Mouse (Mus musculus) intestine, postnatal 0 days (tissue): ENCODE data around the gene Elovl5. TPM values are rescaled to one million over a fixed set of nuclear protein-coding genes. Genes with fewer than 3 reads are reported as not detected.

ENCODE experiments used
- ATAC-seq: fragments of 200-750 bp; cut with Nextera tagmentation; 2 replicates; pipeline ENCODE4 v1.8.0; 2017; ENCODE audit warnings: mild to moderate bottlenecking, moderate TSS enrichment, moderate library complexity
- H3K27ac ChIP-seq: fragments of 300-500 bp; sonication (generic); 2 replicates; pipeline ENCODE4 v1.5.1; 2014; ENCODE audit warnings: mild to moderate bottlenecking, low read depth, low read length, moderate library complexity
- H3K27me3 ChIP-seq: fragments of 300-500 bp; sonication (generic); replicated peaks from 2 replicates; pipeline ENCODE4 v1.6.1; 2014; ENCODE audit warnings: low read length, mixed read lengths; ENCODE audit not compliant: control insufficient read depth, insufficient read depth
- H3K36me3 ChIP-seq: fragments of 300-500 bp; sonication (generic); 2 replicates; pipeline ENCODE4 v1.6.1; 2014; ENCODE audit warnings: mild to moderate bottlenecking, moderate library complexity; ENCODE audit not compliant: control insufficient read depth, insufficient read depth
- H3K4me1 ChIP-seq: fragments of 300-500 bp; sonication (generic); replicated peaks from 2 replicates; pipeline ENCODE4 v1.6.1; 2014; ENCODE audit warnings: antibody characterized with exemption, low read length, mixed read lengths; ENCODE audit not compliant: control insufficient read depth, insufficient read depth
- H3K4me2 ChIP-seq: fragments of 300-500 bp; sonication (generic); replicated peaks from 2 replicates; pipeline ENCODE4 v1.6.1; 2014; ENCODE audit warnings: low read depth, mild to moderate bottlenecking, moderate library complexity
- H3K4me3 ChIP-seq: fragments of 300-500 bp; sonication (generic); 2 replicates; pipeline ENCODE4 v1.5.1; 2014; ENCODE audit warnings: low read depth, low read length
- H3K9ac ChIP-seq: fragments of 300-500 bp; sonication (generic); 2 replicates; pipeline ENCODE4 v1.6.1; 2014; ENCODE audit warnings: mild to moderate bottlenecking, low read depth, low read length
- H3K9me3 ChIP-seq: fragments of 300-500 bp; sonication (generic); 2 replicates; pipeline ENCODE4 v1.6.1; 2016; ENCODE audit warnings: mixed run types; ENCODE audit not compliant: control insufficient read depth
- CTCF ChIP-seq: sonication (generic); IDR thresholded peaks from 2 replicates; pipeline ENCODE4 v1.5.1; 2016; ENCODE audit warnings: low read depth, mild to moderate bottlenecking, control low read depth, antibody characterized with exemption, moderate library complexity
- WGBS: fragments of 180-500 bp; shearing (Covaris S2); extraction: QIAGEN DNeasy Blood & Tissue Kit; methylation state at CpG from one replicate; pipeline ENCODE4 v1.1.7; 2014; 5-methylcytosine and 5-hydroxymethylcytosine counted together
- polyA plus RNA-seq: library from polyadenylated mRNA; unstranded; fragments of >200 nt; fragmentation: Nextera tagmentation; extraction: Ambion mirVana; gene quantifications from 2 replicates; pipeline ENCODE4 v1.2.1, GENCODE M21; 2015

Gene Elovl5
- polyA plus RNA-seq, 1 experiment from 2014 or later = 32.5 TPM

- peaks cover 2% of the 10 kb centered on the region; the same call in 1 of the 2 replicates for H3K4me1 ChIP-seq
- H3K9me3 ChIP-seq = no peaks in the 10 kb centered on the region
- no peak for ATAC-seq
- no peaks in the 10 kb centered on the region for H3K27me3 ChIP-seq
- 75% methylated on average over 6 of the region's 6 CpGs for WGBS
- no peak overlapping the region for H3K27ac ChIP-seq
- no peak overlapping the region for H3K4me2 ChIP-seq
- TF ChIP-seq CTCF = no peak
- no peak overlapping the region for H3K4me3 ChIP-seq
- H3K36me3 ChIP-seq = peaks cover 4% of the 10 kb centered on the region; the same call in 1 of the 2 replicates
- H3K9ac ChIP-seq = no peak overlapping the region
These were observed 48.8 kb downstream of the Elovl5 start for GRCm38 (mm10) chr9:77965768-77966552.

- no peak overlapping the region for H3K27ac ChIP-seq
- no peak overlapping the region for H3K4me2 ChIP-seq
- peaks cover 2% of the 10 kb centered on the region; the same call in 1 of the 2 replicates for H3K4me1 ChIP-seq
- 89% methylated on average over 7 of the region's 7 CpGs for WGBS
- no peak overlapping the region for H3K4me3 ChIP-seq
- no peaks in the 10 kb centered on the region for H3K9me3 ChIP-seq
- peaks cover 4% of the 10 kb centered on the region; the same call in 1 of the 2 replicates for H3K36me3 ChIP-seq
- no peak overlapping the region for H3K9ac ChIP-seq
- no peak for ATAC-seq
- H3K27me3 ChIP-seq = no peaks in the 10 kb centered on the region
- no peak for TF ChIP-seq CTCF
These were observed 49.7 kb downstream of the Elovl5 start for GRCm38 (mm10) chr9:77966861-77967260.

- H3K4me2 ChIP-seq = no peak overlapping the region
- H3K36me3 ChIP-seq = no peaks in the 10 kb centered on the region; the same call in 1 of the 2 replicates
- WGBS = 93% methylated on average over 12 of the region's 12 CpGs
- no peak overlapping the region for H3K27ac ChIP-seq
- H3K4me1 ChIP-seq = peaks cover 2% of the 10 kb centered on the region; the same call in 1 of the 2 replicates
- H3K9ac ChIP-seq = no peak overlapping the region
- no peaks in the 10 kb centered on the region for H3K27me3 ChIP-seq
- no peaks in the 10 kb centered on the region for H3K9me3 ChIP-seq
- no peak overlapping the region for H3K4me3 ChIP-seq
- TF ChIP-seq CTCF = no peak
- no peak for ATAC-seq
These were observed 50.5 kb downstream of the Elovl5 start for GRCm38 (mm10) chr9:77967584-77968163.

DNA sequence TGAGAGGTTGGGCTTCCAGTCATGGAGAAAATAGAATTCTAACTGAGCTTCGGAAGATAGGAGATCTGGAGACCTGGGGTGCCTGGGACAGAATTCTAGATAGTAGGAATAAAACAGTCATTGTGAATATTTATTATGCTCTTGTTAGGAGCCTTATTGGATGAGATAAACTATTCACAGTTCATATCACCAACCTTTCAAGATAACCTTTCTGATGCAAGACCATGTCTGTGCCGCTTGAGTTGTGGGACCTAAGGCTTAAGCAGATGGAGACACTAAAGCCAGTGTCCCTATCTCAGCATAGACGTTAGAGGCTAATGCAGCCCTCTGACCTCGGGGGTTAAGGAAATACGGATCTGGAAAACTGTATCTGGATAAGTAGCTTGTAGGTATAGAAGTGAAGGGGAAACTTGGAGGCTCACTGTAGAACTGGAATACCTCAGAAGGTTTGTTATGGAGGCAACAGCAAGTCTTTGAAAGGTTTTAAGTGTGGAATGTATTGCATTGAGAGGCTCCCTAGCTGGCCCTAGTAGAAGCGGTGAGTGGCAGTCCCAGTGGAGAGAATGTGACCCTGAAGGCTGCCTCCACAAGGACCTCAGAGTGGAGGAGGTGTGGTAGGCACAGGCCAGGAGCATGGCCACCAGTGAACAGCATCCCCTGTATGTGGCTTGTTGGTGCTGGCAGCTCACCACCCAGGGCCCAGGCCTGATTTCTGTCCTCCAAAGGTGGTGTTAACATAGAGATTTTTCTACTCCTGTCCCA, 52.2 kb downstream of the Elovl5 start:
- WGBS = 56% methylated on average over 6 of the region's 6 CpGs
- Histone ChIP-seq H3K4me2 (no peak overlapping the region), H3K27me3 (no peaks in the 10 kb centered on the region), H3K4me3 (no peak overlapping the region), H3K36me3 (no peaks in the 10 kb centered on the region), H3K9ac (no peak overlapping the region), H3K27ac (no peak overlapping the region), H3K9me3 (no peaks in the 10 kb centered on the region), H3K4me1 (0 out of 2 replicates have a peak, but pooled peaks cover 2% of the 10 kb centered on the region)
- no peak for TF ChIP-seq CTCF
- ATAC-seq = no peak

GRCm38 (mm10) chr9:77979000-77979399, 61.8 kb downstream of the Elovl5 start:
- no peaks in the 10 kb centered on the region for H3K9me3 ChIP-seq
- WGBS = 81% methylated on average over 7 of the region's 7 CpGs
- TF ChIP-seq CTCF = no peak
- H3K4me3 ChIP-seq = no peak overlapping the region
- H3K4me2 ChIP-seq = no peak overlapping the region
- no peaks in the 10 kb centered on the region for H3K4me1 ChIP-seq
- H3K27ac ChIP-seq = no peak overlapping the region
- no peaks in the 10 kb centered on the region for H3K27me3 ChIP-seq
- no peak overlapping the region for H3K9ac ChIP-seq
- peaks cover 51% of the 10 kb centered on the region for H3K36me3 ChIP-seq
- ATAC-seq = no peak

DNA sequence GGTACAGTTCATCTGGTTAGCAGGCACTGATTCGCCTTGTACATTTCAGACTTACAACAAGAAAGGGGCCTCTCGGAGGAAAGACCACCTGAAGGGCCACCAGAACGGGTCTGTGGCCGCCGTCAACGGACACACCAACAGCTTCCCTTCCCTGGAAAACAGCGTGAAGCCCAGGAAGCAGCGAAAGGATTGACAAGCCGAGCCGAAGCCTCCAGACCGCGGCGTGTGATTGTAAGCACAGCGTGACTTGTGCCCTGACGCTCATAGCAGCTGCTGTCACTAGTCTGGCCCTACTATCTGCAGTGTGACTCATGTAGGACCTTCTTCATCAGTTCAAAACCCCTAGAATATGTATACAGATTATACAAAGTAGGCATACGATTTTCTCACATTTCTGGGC, 65.5 kb downstream of the Elovl5 start:
- no peaks in the 10 kb centered on the region for H3K9me3 ChIP-seq
- no peaks in the 10 kb centered on the region for H3K27me3 ChIP-seq
- no peak overlapping the region for H3K4me3 ChIP-seq
- 91% methylated on average over 16 of the region's 16 CpGs for WGBS
- no peak overlapping the region for H3K4me2 ChIP-seq
- H3K4me1 ChIP-seq = no peaks in the 10 kb centered on the region
- H3K27ac ChIP-seq = no peak overlapping the region
- TF ChIP-seq CTCF = no peak
- no peak overlapping the region for H3K9ac ChIP-seq
- ATAC-seq = no peak
- peaks cover 46% of the 10 kb centered on the region for H3K36me3 ChIP-seq
